Mouse (Mus musculus) embryonic facial prominence, embryonic 15.5 days (tissue): Measurements from ENCODE around the gene Olfr800. TPM values are rescaled to one million over a fixed set of nuclear protein-coding genes. Genes with fewer than 3 reads are reported as not detected.

Source experiments
- ATAC-seq: fragments of 200-750 bp; cut with Nextera tagmentation; 2 replicates; pipeline ENCODE4 v1.8.0; 2017; ENCODE audit warnings: low read depth, moderate TSS enrichment; ENCODE audit not compliant: insufficient number of reproducible peaks, low FRiP score, low TSS enrichment
- H3K27ac ChIP-seq: fragments of 300-500 bp; sonication (generic); replicated peaks from 2 replicates; pipeline ENCODE4 v1.5.1; 2015; ENCODE audit warnings: mild to moderate bottlenecking, inconsistent platforms
- H3K27me3 ChIP-seq: fragments of 300-500 bp; sonication (generic); 2 replicates; pipeline ENCODE4 v1.6.1; 2015; ENCODE audit warnings: inconsistent platforms
- H3K36me3 ChIP-seq: fragments of 300-500 bp; sonication (generic); 2 replicates; pipeline ENCODE4 v1.6.1; 2015; ENCODE audit warnings: mild to moderate bottlenecking, inconsistent platforms
- H3K4me1 ChIP-seq: fragments of 300-500 bp; sonication (generic); 2 replicates; pipeline ENCODE4 v1.6.1; 2015; ENCODE audit warnings: inconsistent platforms
- H3K4me2 ChIP-seq: fragments of 300-500 bp; sonication (generic); replicated peaks from 2 replicates; pipeline ENCODE4 v1.6.1; 2015; ENCODE audit warnings: mild to moderate bottlenecking, inconsistent platforms
- H3K4me3 ChIP-seq: fragments of 300-500 bp; sonication (generic); replicated peaks from 2 replicates; pipeline ENCODE4 v1.5.1; 2015; ENCODE audit warnings: mild to moderate bottlenecking, inconsistent platforms
- H3K9ac ChIP-seq: fragments of 300-500 bp; sonication (generic); 2 replicates; pipeline ENCODE4 v1.6.1; 2015; ENCODE audit warnings: inconsistent platforms
- H3K9me3 ChIP-seq: fragments of 300-500 bp; sonication (generic); replicated peaks from 2 replicates; pipeline ENCODE4 v1.6.1; 2016; ENCODE audit warnings: inconsistent platforms
- WGBS: fragments of 180-500 bp; shearing (Covaris S2); methylation state at CpG from one replicate; pipeline ENCODE4 v1.1.7; 2015; 5-methylcytosine and 5-hydroxymethylcytosine counted together
- polyA plus RNA-seq: library from polyadenylated mRNA; unstranded; fragments of >200 nt; fragmentation: Nextera tagmentation; extraction: Ambion mirVana; gene quantifications from 2 replicates; pipeline ENCODE4 v1.2.1, GENCODE M21; 2015

The Olfr800 gene
- polyA plus RNA-seq, result not detected in 2 replicates

- Histone ChIP-seq H3K27me3 (no peaks in the 10 kb centered on the region), H3K4me2 (no peak within 1 kb of the TSS), H3K27ac (no peak within 1 kb of the TSS), H3K4me3 (no peak within 1 kb of the TSS), H3K36me3 (no peaks in the 10 kb centered on the region), H3K9me3 (no peaks in the 10 kb centered on the region), H3K4me1 (no peaks in the 10 kb centered on the region), H3K9ac (no peak within 1 kb of the TSS)
- no peak for ATAC-seq
These were observed at the start of gene Olfr800 for GRCm38 (mm10) chr10:129657394-129657793. TSS of gene Olfr800 (plus strand) at chr10:129657694.

GRCm38 (mm10) chr10:129612470-129612869 lies 45.0 kb upstream of the Olfr800 start, which contains the start of gene Olfr796:
TSS of gene Olfr796 (minus strand) at chr10:129612570.
- no peak within 1 kb of the TSS for H3K27ac ChIP-seq
- 86% methylated on average over 1 of the region's 1 CpGs for WGBS
- no peaks in the 10 kb centered on the region for H3K27me3 ChIP-seq
- H3K4me3 ChIP-seq, result no peak within 1 kb of the TSS
- no peaks in the 10 kb centered on the region for H3K9me3 ChIP-seq
- no peak for ATAC-seq
- H3K9ac ChIP-seq, result no peak within 1 kb of the TSS
- no peaks in the 10 kb centered on the region for H3K36me3 ChIP-seq
- H3K4me1 ChIP-seq, result no peaks in the 10 kb centered on the region
- H3K4me2 ChIP-seq, result no peak within 1 kb of the TSS

- Histone ChIP-seq H3K9me3 (no peaks in the 10 kb centered on the region), H3K9ac (no peak overlapping the region), H3K27ac (no peak overlapping the region), H3K4me2 (no peak overlapping the region), H3K4me1 (no peaks in the 10 kb centered on the region), H3K4me3 (no peak overlapping the region), H3K36me3 (no peaks in the 10 kb centered on the region), H3K27me3 (no peaks in the 10 kb centered on the region)
- no peak; the same call in 1 of the 2 replicates for ATAC-seq
- WGBS, result 30% methylated on average over 1 of the region's 1 CpGs
These were observed 35.8 kb upstream of the Olfr800 start for GRCm38 (mm10) chr10:129621724-129622123.

- Histone ChIP-seq H3K4me2 (no peak overlapping the region), H3K9me3 (no peaks in the 10 kb centered on the region), H3K36me3 (no peaks in the 10 kb centered on the region), H3K4me3 (no peak overlapping the region), H3K4me1 (no peaks in the 10 kb centered on the region), H3K27me3 (no peaks in the 10 kb centered on the region), H3K27ac (no peak overlapping the region), H3K9ac (no peak overlapping the region)
- ATAC-seq, result no peak
These were observed 34.2 kb upstream of the Olfr800 start for GRCm38 (mm10) chr10:129623251-129623650.

GRCm38 (mm10) chr10:129627834-129628233 lies 29.7 kb upstream of the Olfr800 start, which contains the start of gene Olfr798:
TSS of gene Olfr798 (minus strand) at chr10:129627934.
- no peak within 1 kb of the TSS for H3K27ac ChIP-seq
- no peak for ATAC-seq
- no peak within 1 kb of the TSS for H3K4me2 ChIP-seq
- 63% methylated on average over 1 of the region's 1 CpGs for WGBS
- no peaks in the 10 kb centered on the region for H3K9me3 ChIP-seq
- no peaks in the 10 kb centered on the region for H3K36me3 ChIP-seq
- no peak within 1 kb of the TSS for H3K9ac ChIP-seq
- H3K4me3 ChIP-seq, result no peak within 1 kb of the TSS
- H3K4me1 ChIP-seq, result no peaks in the 10 kb centered on the region
- no peaks in the 10 kb centered on the region for H3K27me3 ChIP-seq

- H3K9me3 ChIP-seq, result no peaks in the 10 kb centered on the region
- H3K9ac ChIP-seq, result no peak within 1 kb of the TSS
- no peak within 1 kb of the TSS for H3K27ac ChIP-seq
- no peak for ATAC-seq
- WGBS, result 16% methylated on average over 1 of the region's 1 CpGs
- no peaks in the 10 kb centered on the region for H3K36me3 ChIP-seq
- H3K4me3 ChIP-seq, result no peak within 1 kb of the TSS
- H3K4me2 ChIP-seq, result no peak within 1 kb of the TSS
- no peaks in the 10 kb centered on the region for H3K4me1 ChIP-seq
- no peaks in the 10 kb centered on the region for H3K27me3 ChIP-seq
These were observed 20.3 kb upstream of the Olfr800 start, which contains the start of gene Olfr799 for GRCm38 (mm10) chr10:129637184-129637583. TSS of gene Olfr799 (plus strand) at chr10:129637484.

GRCm38 (mm10) chr10:129651763-129652162 lies 5.7 kb upstream of the Olfr800 start:
- Histone ChIP-seq H3K4me1 (no peaks in the 10 kb centered on the region), H3K36me3 (no peaks in the 10 kb centered on the region), H3K27ac (no peak overlapping the region), H3K9me3 (no peaks in the 10 kb centered on the region), H3K4me2 (no peak overlapping the region), H3K27me3 (no peaks in the 10 kb centered on the region), H3K4me3 (no peak overlapping the region), H3K9ac (no peak overlapping the region)
- ATAC-seq, result no peak
- 82% methylated on average over 1 of the region's 1 CpGs for WGBS

GRCm38 (mm10) chr10:129673765-129674164 lies 16.3 kb downstream of the Olfr800 start, which contains the start of gene Olfr801:
TSS of gene Olfr801 (minus strand) at chr10:129673865.
- WGBS, result 65% methylated on average over 1 of the region's 1 CpGs
- Histone ChIP-seq H3K4me2 (no peak within 1 kb of the TSS), H3K4me3 (no peak within 1 kb of the TSS), H3K27me3 (no peaks in the 10 kb centered on the region), H3K4me1 (no peaks in the 10 kb centered on the region), H3K9me3 (no peaks in the 10 kb centered on the region), H3K9ac (no peak within 1 kb of the TSS), H3K36me3 (no peaks in the 10 kb centered on the region), H3K27ac (no peak within 1 kb of the TSS)
- ATAC-seq, result no peak

GRCm38 (mm10) chr10:129688069-129688468 lies 30.6 kb downstream of the Olfr800 start, which contains the start of gene Olfr802:
TSS of gene Olfr802 (minus strand) at chr10:129688169.
- H3K4me3 ChIP-seq, result no peak within 1 kb of the TSS
- no peaks in the 10 kb centered on the region for H3K9me3 ChIP-seq
- no peak for ATAC-seq
- no peaks in the 10 kb centered on the region for H3K27me3 ChIP-seq
- no peaks in the 10 kb centered on the region for H3K4me1 ChIP-seq
- WGBS, result 49% methylated on average over 1 of the region's 1 CpGs
- no peak within 1 kb of the TSS for H3K9ac ChIP-seq
- no peaks in the 10 kb centered on the region for H3K36me3 ChIP-seq
- no peak within 1 kb of the TSS for H3K27ac ChIP-seq
- no peak within 1 kb of the TSS for H3K4me2 ChIP-seq

GRCm38 (mm10) chr10:129694186-129694585 lies 36.7 kb downstream of the Olfr800 start, which contains the start of gene Olfr803:
TSS of gene Olfr803 (minus strand) at chr10:129694286.
- Histone ChIP-seq H3K4me2 (no peak within 1 kb of the TSS), H3K27me3 (no peaks in the 10 kb centered on the region), H3K4me3 (no peak within 1 kb of the TSS), H3K36me3 (no peaks in the 10 kb centered on the region), H3K27ac (no peak within 1 kb of the TSS), H3K9me3 (no peaks in the 10 kb centered on the region), H3K4me1 (no peaks in the 10 kb centered on the region), H3K9ac (no peak within 1 kb of the TSS)
- 74% methylated on average over 2 of the region's 2 CpGs for WGBS
- no peak for ATAC-seq

GRCm38 (mm10) chr10:129702910-129703309 lies 45.4 kb downstream of the Olfr800 start, which contains the start of gene Olfr804:
TSS of gene Olfr804 (plus strand) at chr10:129703210.
- Histone ChIP-seq H3K9ac (no peak within 1 kb of the TSS), H3K27me3 (no peaks in the 10 kb centered on the region), H3K4me3 (no peak within 1 kb of the TSS), H3K4me2 (no peak within 1 kb of the TSS), H3K9me3 (no peaks in the 10 kb centered on the region), H3K27ac (no peak within 1 kb of the TSS), H3K36me3 (no peaks in the 10 kb centered on the region), H3K4me1 (no peaks in the 10 kb centered on the region)
- ATAC-seq, result no peak
